Mouse (Mus musculus): ENCODE results near the gene B3gat3. TPM values are rescaled to one million over a fixed set of nuclear protein-coding genes. Genes with fewer than 3 reads are reported as not detected.

B3gat3 gene
- polyA plus RNA-seq, 1 experiment from 2014 or later: 46.7 TPM

DNA sequence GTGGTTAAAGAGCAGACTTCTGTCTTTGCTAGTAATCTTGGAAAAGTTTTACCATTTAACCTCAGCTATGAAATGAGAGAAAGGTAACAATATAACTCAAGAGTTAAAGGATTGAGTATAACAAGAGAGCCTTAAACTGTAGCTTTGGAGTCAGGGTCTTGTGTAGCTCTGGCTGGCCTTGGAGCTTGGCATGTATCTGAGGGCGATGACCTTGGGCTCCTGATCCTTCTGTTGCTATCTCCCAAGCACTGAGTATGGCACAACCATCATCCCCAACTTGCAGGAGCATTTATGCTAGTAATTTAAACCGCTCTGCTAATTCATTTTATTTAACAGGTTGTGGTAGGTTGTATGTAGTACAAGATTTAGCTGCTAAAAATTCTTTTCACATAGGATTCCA lies 55.3 kb downstream of the B3gat3 start:
- Histone ChIP-seq H3K27me3 (replicated peaks; ENCODE audit: low read depth, poor library complexity, severe bottlenecking) (no peaks in the 10 kb centered on the region), H3K9me3 (no peaks in the 10 kb centered on the region), H3K27ac (replicated peaks) (no peak overlapping the region), H3K36me3 (replicated peaks) (peaks cover 100% of the 10 kb centered on the region), H3K4me1 (peaks cover 3% of the 10 kb centered on the region; the same call in 1 of the 2 replicates), H3K4me3 (no peak overlapping the region)
- DNase-seq (ENCODE audit: low spot score): no peak
- 97% methylated on average over 2 of the region's 2 CpGs for WGBS

- Histone ChIP-seq H3K27me3 (replicated peaks; ENCODE audit: low read depth, poor library complexity, severe bottlenecking) (no peaks in the 10 kb centered on the region), H3K4me1 (peaks cover 3% of the 10 kb centered on the region; the same call in 1 of the 2 replicates), H3K27ac (replicated peaks) (no peak overlapping the region), H3K9me3 (no peaks in the 10 kb centered on the region), H3K4me3 (no peak overlapping the region), H3K36me3 (replicated peaks) (peaks cover 98% of the 10 kb centered on the region)
- peak; percentile 74 for DNase-seq (ENCODE audit: low spot score)
- WGBS: 43% methylated on average over 3 of the region's 3 CpGs
Measured at GRCm38 (mm10) chr19:8976535-8976934, 56.4 kb downstream of the B3gat3 start.

Small RNA genes within 50 kb of the gene (microRNA-seq; reads per million reads assigned to microRNA genes)
- gene Mir5136: not detected

Other genes starting within 250 kb of the B3gat3 start
- 125 and 127 TPM in 2 replicates for gene Slc3a2, start 197.0 kb upstream of the B3gat3 start, polyA plus RNA-seq (2016; fragmentation: Nextera tagmentation; extraction: Ambion mirVana)
- gene Wdr74, start 184.5 kb upstream of the B3gat3 start, polyA plus RNA-seq (2016; fragmentation: Nextera tagmentation; extraction: Ambion mirVana): 117 and 127 TPM in 2 replicates
- gene 1700092M07Rik, start 179.7 kb upstream of the B3gat3 start, polyA plus RNA-seq (2016; fragmentation: Nextera tagmentation; extraction: Ambion mirVana): 3.4 and 3.5 TPM in 2 replicates
- 97.0 and 108 TPM in 2 replicates for gene Stx5a, start 179.0 kb upstream of the B3gat3 start, polyA plus RNA-seq (2016; fragmentation: Nextera tagmentation; extraction: Ambion mirVana)
- 254 and 269 TPM in 2 replicates for gene Nxf1, start 163.3 kb upstream of the B3gat3 start, polyA plus RNA-seq (2016; fragmentation: Nextera tagmentation; extraction: Ambion mirVana)
- 179 and 185 TPM in 2 replicates for gene Tmem223, start 149.4 kb upstream of the B3gat3 start, polyA plus RNA-seq (2016; fragmentation: Nextera tagmentation; extraction: Ambion mirVana)
- gene Tmem179b, start 145.9 kb upstream of the B3gat3 start, polyA plus RNA-seq (2016; fragmentation: Nextera tagmentation; extraction: Ambion mirVana): 43.4 and 46.7 TPM in 2 replicates
- 44.7 and 46.3 TPM in 2 replicates for gene Taf6l, start 134.0 kb upstream of the B3gat3 start, polyA plus RNA-seq (2016; fragmentation: Nextera tagmentation; extraction: Ambion mirVana)
- 193 and 205 TPM in 2 replicates for gene Polr2g, start 121.8 kb upstream of the B3gat3 start, polyA plus RNA-seq (2016; fragmentation: Nextera tagmentation; extraction: Ambion mirVana)
- gene Zbtb3, start 117.8 kb upstream of the B3gat3 start, polyA plus RNA-seq (2016; fragmentation: Nextera tagmentation; extraction: Ambion mirVana): 6.5 and 6.9 TPM in 2 replicates
- 83.8 and 85.6 TPM in 2 replicates for gene Ttc9c, start 101.0 kb upstream of the B3gat3 start, polyA plus RNA-seq (2016; fragmentation: Nextera tagmentation; extraction: Ambion mirVana)
- gene Hnrnpul2, start 100.4 kb upstream of the B3gat3 start, polyA plus RNA-seq (2016; fragmentation: Nextera tagmentation; extraction: Ambion mirVana): 4.8 and 5.0 TPM in 2 replicates
- gene AC129217.1, start 90.6 kb upstream of the B3gat3 start, polyA plus RNA-seq (2016; fragmentation: Nextera tagmentation; extraction: Ambion mirVana): not detected in 2 replicates
- 41.4 and 44.6 TPM in 2 replicates for gene Bscl2, start 82.9 kb upstream of the B3gat3 start, polyA plus RNA-seq (2016; fragmentation: Nextera tagmentation; extraction: Ambion mirVana)
- 29.3 and 32.0 TPM in 2 replicates for gene Gng3, start 81.2 kb upstream of the B3gat3 start, polyA plus RNA-seq (2016; fragmentation: Nextera tagmentation; extraction: Ambion mirVana)
- 0.55 and 0.57 TPM in 2 replicates for gene Lrrn4cl, start 69.6 kb upstream of the B3gat3 start, polyA plus RNA-seq (2016; fragmentation: Nextera tagmentation; extraction: Ambion mirVana)
- gene Ubxn1, start 48.9 kb upstream of the B3gat3 start, polyA plus RNA-seq (2016; fragmentation: Nextera tagmentation; extraction: Ambion mirVana): 218 and 220 TPM in 2 replicates
- gene Uqcc3, start 39.5 kb upstream of the B3gat3 start, polyA plus RNA-seq (2016; fragmentation: Nextera tagmentation; extraction: Ambion mirVana): 59.0 and 62.0 TPM in 2 replicates
- gene Lbhd1, start 36.6 kb upstream of the B3gat3 start, polyA plus RNA-seq (2016; fragmentation: Nextera tagmentation; extraction: Ambion mirVana): 115 and 118 TPM in 2 replicates
- gene Gm49403, start 36.4 kb upstream of the B3gat3 start, polyA plus RNA-seq (2016; fragmentation: Nextera tagmentation; extraction: Ambion mirVana): not detected in 2 replicates
- gene 1810009A15Rik, start 31.5 kb upstream of the B3gat3 start, polyA plus RNA-seq (2016; fragmentation: Nextera tagmentation; extraction: Ambion mirVana): 159 and 167 TPM in 2 replicates
- 0.59 and 0.96 TPM in 2 replicates for gene Gm49416, start 31.4 kb upstream of the B3gat3 start, polyA plus RNA-seq (2016; fragmentation: Nextera tagmentation; extraction: Ambion mirVana)
- gene Ints5, start 27.4 kb upstream of the B3gat3 start, polyA plus RNA-seq (2016; fragmentation: Nextera tagmentation; extraction: Ambion mirVana): 59.0 and 60.9 TPM in 2 replicates
- gene Ganab, start 22.3 kb upstream of the B3gat3 start, polyA plus RNA-seq (2016; fragmentation: Nextera tagmentation; extraction: Ambion mirVana): 116 TPM in 2 replicates
- 3.1 and 3.8 TPM in 2 replicates for gene Rom1, start 9.0 kb downstream of the B3gat3 start, polyA plus RNA-seq (2016; fragmentation: Nextera tagmentation; extraction: Ambion mirVana)
- gene Eml3, start 9.2 kb downstream of the B3gat3 start, polyA plus RNA-seq (2016; fragmentation: Nextera tagmentation; extraction: Ambion mirVana): 28.9 and 30.1 TPM in 2 replicates
- 212 and 216 TPM in 2 replicates for gene Mta2, start 21.5 kb downstream of the B3gat3 start, polyA plus RNA-seq (2016; fragmentation: Nextera tagmentation; extraction: Ambion mirVana)
- gene Tut1, start 33.5 kb downstream of the B3gat3 start, polyA plus RNA-seq (2016; fragmentation: Nextera tagmentation; extraction: Ambion mirVana): 45.2 and 47.8 TPM in 2 replicates
- gene Eef1g, start 46.7 kb downstream of the B3gat3 start, polyA plus RNA-seq (2016; fragmentation: Nextera tagmentation; extraction: Ambion mirVana): 550 and 554 TPM in 2 replicates
- gene Ahnak, start 68.9 kb downstream of the B3gat3 start, polyA plus RNA-seq (2016; fragmentation: Nextera tagmentation; extraction: Ambion mirVana): 9.3 and 10.0 TPM in 2 replicates
- gene Scgb1a1, start 167.6 kb downstream of the B3gat3 start, polyA plus RNA-seq (2016; fragmentation: Nextera tagmentation; extraction: Ambion mirVana): not detected in 2 replicates
- 15.6 and 18.4 TPM in 2 replicates for gene Asrgl1, start 215.3 kb downstream of the B3gat3 start, polyA plus RNA-seq (2016; fragmentation: Nextera tagmentation; extraction: Ambion mirVana)